Mouse (Mus musculus): ENCODE measurements around the gene N4bp2l1. TPM values are rescaled to one million over a fixed set of nuclear protein-coding genes. Genes with fewer than 3 reads are reported as not detected.
A peak's percentile ranks its signal among the peaks of the same experiment; 100 is the strongest.

N4bp2l1 gene
- polyA plus RNA-seq, 1 experiment from 2014 or later = 13.3 TPM

DNA sequence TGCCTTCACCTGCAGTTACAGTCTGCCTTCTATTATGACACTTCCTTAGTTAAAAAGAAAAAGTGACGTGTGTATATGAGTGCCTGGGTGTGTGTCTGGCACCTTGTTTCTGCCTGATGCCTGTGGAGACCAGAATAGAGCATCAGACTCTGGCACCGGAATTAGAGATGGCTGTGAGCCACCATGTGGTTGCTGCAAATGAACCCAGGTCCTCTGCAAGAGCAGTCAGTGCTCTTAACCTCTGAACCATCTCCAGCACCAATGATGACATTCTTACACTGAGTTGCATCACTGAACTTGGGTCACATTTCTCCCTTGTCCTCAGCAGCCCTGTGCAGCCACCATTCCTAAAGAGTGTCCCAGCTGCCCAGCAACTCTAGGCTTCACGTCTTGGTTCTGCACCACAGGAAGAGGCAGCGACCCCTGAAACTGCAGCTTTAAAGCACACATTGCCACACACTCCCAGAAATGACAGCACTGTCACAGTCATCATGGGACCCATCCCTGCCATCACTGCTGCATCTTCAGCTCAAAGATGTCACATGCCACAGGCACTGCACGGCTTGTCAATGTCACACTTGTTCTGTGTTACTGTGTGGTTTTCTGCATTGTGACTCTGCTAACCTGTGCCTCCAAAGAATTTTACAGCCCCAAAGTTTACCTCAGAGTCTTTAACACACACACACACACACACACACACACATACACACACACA is 13.2 kb downstream of the N4bp2l1 start:
- peaks cover 59% of the 10 kb centered on the region for H3K4me1 ChIP-seq (replicated peaks)
- WGBS (ENCODE audit: insufficient replicate concordance) = 52% methylated on average over 5 of the region's 5 CpGs
- no peak overlapping the region for H3K4me3 ChIP-seq (replicated peaks)
- H3K4me2 ChIP-seq = no peak overlapping the region
- H3K9me3 ChIP-seq (replicated peaks) = no peaks in the 10 kb centered on the region
- no peak overlapping the region for H3K9ac ChIP-seq
- no peaks in the 10 kb centered on the region for H3K27me3 ChIP-seq
- ATAC-seq (ENCODE audit: insufficient read depth) = peak; percentile 17; the same call in 1 of the 2 replicates
- H3K27ac ChIP-seq (replicated peaks) = peak overlapping the region; percentile 25; the same call in 1 of the 2 replicates
- H3K36me3 ChIP-seq (replicated peaks) = no peaks in the 10 kb centered on the region

DNA sequence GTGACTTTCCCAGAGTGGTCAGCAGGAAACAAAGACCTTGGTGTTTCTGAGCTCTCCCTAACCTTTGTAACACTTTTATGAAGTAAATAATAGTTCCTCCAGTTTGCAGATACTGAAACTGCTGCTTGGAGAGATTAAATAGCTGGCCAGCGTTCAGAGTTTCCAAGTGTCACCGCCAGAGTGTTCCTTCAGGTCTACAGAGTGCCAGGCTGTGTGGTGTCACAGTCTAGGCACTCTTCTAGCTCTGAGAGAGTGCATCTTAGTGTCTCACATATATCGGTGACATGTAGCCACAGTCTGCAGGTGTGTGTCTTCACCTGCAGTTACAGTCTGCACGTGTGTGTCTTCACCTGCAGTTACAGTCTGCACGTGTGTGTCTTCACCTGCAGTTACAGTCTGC is 13.8 kb downstream of the N4bp2l1 start:
- no peak overlapping the region for H3K27ac ChIP-seq (replicated peaks)
- no peaks in the 10 kb centered on the region for H3K27me3 ChIP-seq
- H3K9me3 ChIP-seq (replicated peaks) = no peaks in the 10 kb centered on the region
- H3K36me3 ChIP-seq (replicated peaks) = no peaks in the 10 kb centered on the region
- 71% methylated on average over 5 of the region's 5 CpGs for WGBS (ENCODE audit: insufficient replicate concordance)
- ATAC-seq (ENCODE audit: insufficient read depth) = no peak
- no peak overlapping the region for H3K4me3 ChIP-seq (replicated peaks)
- no peak overlapping the region for H3K4me2 ChIP-seq
- H3K9ac ChIP-seq = no peak overlapping the region
- H3K4me1 ChIP-seq (replicated peaks) = peaks cover 64% of the 10 kb centered on the region

DNA sequence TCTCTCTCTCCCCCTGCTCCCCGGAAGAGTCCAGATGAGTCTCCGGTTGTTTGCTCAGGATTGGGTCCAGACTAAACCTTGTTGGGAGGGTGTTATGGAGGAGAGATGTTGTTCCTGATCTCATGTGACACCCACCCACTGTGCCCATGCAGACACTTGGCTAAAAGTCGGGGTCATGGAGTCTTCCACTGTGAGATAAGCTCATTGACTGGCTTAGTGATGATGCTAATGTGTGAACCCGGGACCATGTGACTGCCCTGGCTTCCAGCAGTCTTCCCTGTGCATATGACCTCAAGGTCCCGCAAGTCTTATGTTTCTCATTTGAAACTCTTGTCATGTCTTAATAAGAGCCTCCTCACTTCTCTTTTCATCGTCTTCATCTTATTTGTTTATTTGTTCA is 15.8 kb downstream of the N4bp2l1 start:
- no peak for ATAC-seq (ENCODE audit: insufficient read depth)
- H3K4me3 ChIP-seq (replicated peaks) = no peak overlapping the region
- peaks cover 76% of the 10 kb centered on the region for H3K4me1 ChIP-seq (replicated peaks)
- H3K27me3 ChIP-seq = no peaks in the 10 kb centered on the region
- H3K27ac ChIP-seq (replicated peaks) = peak overlapping the region; percentile 10; the same call in 1 of the 2 replicates
- H3K9ac ChIP-seq = no peak overlapping the region
- H3K9me3 ChIP-seq (replicated peaks) = no peaks in the 10 kb centered on the region; the same call in 1 of the 2 replicates
- WGBS (ENCODE audit: insufficient replicate concordance) = 65% methylated on average over 6 of the region's 6 CpGs
- no peak overlapping the region for H3K4me2 ChIP-seq
- H3K36me3 ChIP-seq (replicated peaks) = no peaks in the 10 kb centered on the region; the same call in 1 of the 2 replicates

DNA sequence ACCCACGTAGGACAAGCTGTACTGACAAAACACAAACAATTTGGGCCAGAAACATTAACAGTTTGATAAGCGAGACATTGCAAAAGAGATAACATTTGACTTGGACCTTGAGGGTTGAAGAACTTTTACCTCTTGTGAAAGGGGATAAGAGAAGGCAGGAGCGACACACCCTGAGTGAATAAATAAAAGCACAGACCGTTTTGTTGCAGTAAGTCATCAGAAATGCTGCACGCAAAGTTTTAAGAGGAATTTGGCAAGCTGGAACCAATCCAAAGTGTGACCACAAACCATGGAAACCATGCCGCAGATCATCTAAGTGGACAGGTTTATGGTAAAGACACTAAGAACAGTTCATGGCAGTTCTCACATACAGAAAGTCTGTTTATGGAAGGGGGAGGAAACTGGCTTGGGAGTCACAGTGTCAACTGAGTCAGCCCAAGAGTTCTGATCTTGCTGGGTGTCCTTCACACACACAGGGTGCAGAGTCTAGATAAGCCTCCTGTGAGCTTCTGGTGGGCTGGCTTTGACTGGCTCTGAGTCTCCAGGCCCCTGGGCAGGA is 18.3 kb downstream of the N4bp2l1 start:
- no peak overlapping the region for H3K4me3 ChIP-seq (replicated peaks)

DNA sequence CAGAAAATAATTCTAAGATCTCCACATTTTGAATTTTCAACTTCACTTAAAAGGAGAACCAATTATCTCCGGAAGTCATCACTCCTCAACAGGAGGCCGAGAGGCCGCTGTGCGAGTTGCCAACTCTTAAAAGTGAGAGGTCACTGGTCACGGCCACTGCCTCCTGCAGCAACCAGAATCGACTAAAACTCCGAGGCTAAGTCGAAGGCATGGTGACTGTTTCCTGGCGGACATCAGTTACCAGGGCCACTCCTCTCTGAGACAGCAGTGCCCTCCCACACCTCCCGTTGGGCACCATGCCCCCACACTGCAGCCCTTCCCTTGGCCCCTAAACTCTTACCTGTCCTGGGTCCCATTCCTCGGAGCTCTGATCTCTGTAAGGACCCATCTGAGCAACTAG is 20.2 kb downstream of the N4bp2l1 start:
- Histone ChIP-seq H3K4me2 (no peak overlapping the region), H3K27me3 (no peaks in the 10 kb centered on the region), H3K9ac (no peak overlapping the region), H3K9me3 (replicated peaks) (no peaks in the 10 kb centered on the region; the same call in 1 of the 2 replicates), H3K36me3 (replicated peaks) (peaks cover 20% of the 10 kb centered on the region), H3K4me3 (replicated peaks) (no peak overlapping the region), H3K4me1 (replicated peaks) (peaks cover 49% of the 10 kb centered on the region), H3K27ac (replicated peaks) (peak overlapping the region; percentile 87; the same call in 1 of the 2 replicates)
- ATAC-seq (ENCODE audit: insufficient read depth) = no peak
- 81% methylated on average over 11 of the region's 11 CpGs for WGBS (ENCODE audit: insufficient replicate concordance)

More for the DNA sequence above, 18.3 kb downstream of the N4bp2l1 start:
- peak overlapping the region; percentile 36; the same call in 1 of the 2 replicates for H3K9ac ChIP-seq
- peak overlapping the region; percentile 87 for H3K27ac ChIP-seq (replicated peaks)
- WGBS (ENCODE audit: insufficient replicate concordance) = 12% methylated on average over 6 of the region's 6 CpGs
- H3K4me1 ChIP-seq (replicated peaks) = peaks cover 57% of the 10 kb centered on the region
- H3K27me3 ChIP-seq = no peaks in the 10 kb centered on the region
- peak overlapping the region; percentile 53 for H3K4me2 ChIP-seq
- no peaks in the 10 kb centered on the region; the same call in 1 of the 2 replicates for H3K9me3 ChIP-seq (replicated peaks)
- peak; percentile 94 for ATAC-seq (ENCODE audit: insufficient read depth)
- H3K36me3 ChIP-seq (replicated peaks) = peaks cover 3% of the 10 kb centered on the region; the same call in 1 of the 2 replicates

DNA sequence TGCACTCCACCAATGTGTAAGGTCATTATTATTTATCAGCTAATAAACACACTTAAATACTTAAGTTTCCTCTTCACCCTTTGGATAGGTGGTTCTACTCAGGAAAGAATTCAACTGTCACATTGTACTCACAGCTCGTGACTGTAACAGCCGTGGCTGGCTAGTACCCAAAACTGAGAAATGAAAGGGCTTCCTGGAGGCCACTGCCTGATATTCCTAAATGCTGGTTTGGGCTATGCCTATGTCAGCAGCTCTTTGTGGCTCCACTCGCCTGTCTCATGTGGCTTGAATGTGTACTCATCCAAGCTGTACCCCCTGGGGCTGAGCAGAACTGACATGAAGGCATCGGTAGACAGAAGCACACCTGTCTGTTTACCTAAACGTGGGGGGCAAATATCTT is 22.1 kb downstream of the N4bp2l1 start:
- Histone ChIP-seq H3K4me2 (no peak overlapping the region), H3K27me3 (no peaks in the 10 kb centered on the region), H3K4me3 (replicated peaks) (no peak overlapping the region), H3K27ac (replicated peaks) (no peak overlapping the region), H3K9me3 (replicated peaks) (no peaks in the 10 kb centered on the region; the same call in 1 of the 2 replicates), H3K36me3 (replicated peaks) (peaks cover 35% of the 10 kb centered on the region), H3K9ac (no peak overlapping the region), H3K4me1 (replicated peaks) (peaks cover 35% of the 10 kb centered on the region)
- WGBS (ENCODE audit: insufficient replicate concordance) = 76% methylated on average over 5 of the region's 5 CpGs
- ATAC-seq (ENCODE audit: insufficient read depth) = no peak

DNA sequence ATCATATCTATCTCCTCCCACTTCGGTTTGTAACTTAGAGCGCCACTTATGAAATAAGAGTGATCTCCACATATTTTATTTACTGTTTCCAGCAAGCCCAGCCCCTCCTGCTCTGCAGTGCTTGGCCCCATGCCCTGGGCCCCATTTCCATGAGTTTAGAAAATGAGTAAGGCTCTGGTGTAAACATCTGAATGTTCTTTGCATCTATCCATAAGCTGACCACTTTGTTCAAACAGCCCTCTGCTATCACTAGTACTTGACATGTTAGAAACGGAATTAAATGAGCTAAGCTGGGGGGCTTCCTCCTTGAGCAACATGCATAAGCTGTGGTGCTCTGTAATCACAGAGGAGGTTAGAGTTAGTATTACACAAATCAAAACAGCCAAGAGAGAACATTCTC is 22.6 kb downstream of the N4bp2l1 start:
- H3K27me3 ChIP-seq = no peaks in the 10 kb centered on the region
- H3K4me2 ChIP-seq = no peak overlapping the region
- H3K27ac ChIP-seq (replicated peaks) = no peak overlapping the region
- WGBS (ENCODE audit: insufficient replicate concordance) = 75% methylated on average over 3 of the region's 3 CpGs
- H3K4me3 ChIP-seq (replicated peaks) = no peak overlapping the region
- no peak overlapping the region for H3K9ac ChIP-seq
- H3K9me3 ChIP-seq (replicated peaks) = no peaks in the 10 kb centered on the region; the same call in 1 of the 2 replicates
- H3K36me3 ChIP-seq (replicated peaks) = peaks cover 40% of the 10 kb centered on the region
- ATAC-seq (ENCODE audit: insufficient read depth) = no peak
- peaks cover 30% of the 10 kb centered on the region for H3K4me1 ChIP-seq (replicated peaks)

DNA sequence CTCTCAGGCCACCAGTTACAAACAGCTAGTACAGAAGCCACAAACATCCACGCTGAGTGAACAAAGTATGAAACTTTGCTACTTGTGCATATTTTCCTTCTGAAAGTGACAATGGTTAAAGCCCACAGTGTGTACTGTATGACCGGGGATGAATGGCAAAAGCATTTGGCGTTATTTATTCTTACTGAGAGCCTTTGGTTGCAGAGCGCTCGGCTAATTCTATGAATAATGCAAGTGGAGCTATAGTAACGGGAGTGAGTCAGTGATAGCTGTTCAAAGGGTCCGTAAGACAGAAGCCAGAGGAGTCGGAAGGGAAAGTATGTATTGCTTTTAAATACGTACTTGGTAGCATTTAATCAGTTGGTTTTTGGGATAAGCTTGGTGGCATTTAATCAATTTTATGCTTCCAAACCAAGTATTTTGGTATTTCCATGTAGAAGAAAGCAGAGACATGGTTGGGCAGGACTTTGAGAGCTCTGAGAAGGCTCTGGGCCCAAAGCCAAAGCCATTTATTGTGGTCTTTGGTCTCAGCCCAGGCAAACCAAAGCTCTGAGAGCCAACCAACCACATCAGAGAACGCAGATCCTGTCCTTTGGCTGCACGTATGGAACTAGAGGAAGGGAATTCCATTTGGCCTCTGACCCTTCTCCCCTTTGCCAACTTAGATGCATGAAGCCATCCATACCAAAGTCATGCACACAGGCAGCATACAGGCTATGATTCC is 26.3 kb downstream of the N4bp2l1 start:
- Histone ChIP-seq H3K9ac (no peak overlapping the region), H3K4me3 (replicated peaks) (no peak overlapping the region), H3K27ac (replicated peaks) (no peak overlapping the region), H3K27me3 (no peaks in the 10 kb centered on the region), H3K4me2 (no peak overlapping the region), H3K4me1 (replicated peaks) (no peaks in the 10 kb centered on the region), H3K36me3 (replicated peaks) (peaks cover 75% of the 10 kb centered on the region), H3K9me3 (replicated peaks) (no peaks in the 10 kb centered on the region)
- ATAC-seq (ENCODE audit: insufficient read depth) = no peak
- 87% methylated on average over 11 of the region's 11 CpGs for WGBS (ENCODE audit: insufficient replicate concordance)

DNA sequence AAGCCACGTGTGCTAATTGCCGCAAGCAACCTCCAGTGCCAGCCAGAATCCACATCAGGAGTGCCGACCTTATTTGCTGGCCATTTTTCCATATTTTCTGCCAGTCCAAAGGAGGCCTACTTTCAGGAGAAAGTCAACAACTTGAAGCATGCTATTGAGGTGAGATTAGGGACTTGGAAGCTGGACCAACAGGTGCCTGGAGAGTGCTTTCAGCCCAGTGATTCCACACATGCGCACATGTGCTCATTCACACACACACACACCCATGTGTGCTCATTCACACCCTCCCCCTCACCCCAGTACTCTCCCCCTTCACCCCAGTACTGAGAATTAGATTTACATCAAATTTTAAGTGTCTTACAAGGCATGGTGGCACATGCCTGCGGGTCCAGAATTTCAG is 30.0 kb downstream of the N4bp2l1 start:
- Histone ChIP-seq H3K27me3 (no peaks in the 10 kb centered on the region), H3K27ac (replicated peaks) (no peak overlapping the region), H3K9ac (no peak overlapping the region), H3K36me3 (replicated peaks) (peaks cover 87% of the 10 kb centered on the region), H3K4me3 (replicated peaks) (no peak overlapping the region), H3K9me3 (replicated peaks) (no peaks in the 10 kb centered on the region), H3K4me2 (no peak overlapping the region), H3K4me1 (replicated peaks) (no peaks in the 10 kb centered on the region)
- 84% methylated on average over 5 of the region's 5 CpGs for WGBS (ENCODE audit: insufficient replicate concordance)
- no peak for ATAC-seq (ENCODE audit: insufficient read depth)

DNA sequence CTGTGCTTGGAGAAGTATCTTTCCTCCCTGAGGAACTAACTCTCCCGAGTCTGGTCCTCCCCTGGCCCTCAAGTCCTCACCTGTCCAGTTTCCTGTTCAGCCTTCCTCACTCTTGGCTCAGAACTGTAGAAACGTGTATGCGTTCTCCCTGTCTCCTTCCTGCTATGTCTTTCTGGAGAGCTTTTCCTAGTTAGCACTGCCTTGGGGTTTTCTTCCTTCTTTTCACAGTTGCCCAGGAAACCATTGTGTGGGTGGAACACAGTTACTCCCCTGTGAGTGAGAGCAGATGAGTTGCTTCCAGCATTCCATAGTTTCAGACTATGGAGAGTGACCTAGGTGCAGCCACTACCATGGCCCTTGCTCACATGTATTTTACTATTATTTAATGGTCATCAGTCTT is 30.8 kb downstream of the N4bp2l1 start:
- peaks cover 91% of the 10 kb centered on the region for H3K36me3 ChIP-seq (replicated peaks)
- no peak overlapping the region for H3K27ac ChIP-seq (replicated peaks)
- H3K9ac ChIP-seq = no peak overlapping the region
- no peaks in the 10 kb centered on the region for H3K9me3 ChIP-seq (replicated peaks)
- no peak overlapping the region for H3K4me2 ChIP-seq
- H3K4me3 ChIP-seq (replicated peaks) = no peak overlapping the region
- 58% methylated on average over 3 of the region's 3 CpGs for WGBS (ENCODE audit: insufficient replicate concordance)
- H3K4me1 ChIP-seq (replicated peaks) = no peaks in the 10 kb centered on the region
- H3K27me3 ChIP-seq = no peaks in the 10 kb centered on the region
- no peak for ATAC-seq (ENCODE audit: insufficient read depth)

DNA sequence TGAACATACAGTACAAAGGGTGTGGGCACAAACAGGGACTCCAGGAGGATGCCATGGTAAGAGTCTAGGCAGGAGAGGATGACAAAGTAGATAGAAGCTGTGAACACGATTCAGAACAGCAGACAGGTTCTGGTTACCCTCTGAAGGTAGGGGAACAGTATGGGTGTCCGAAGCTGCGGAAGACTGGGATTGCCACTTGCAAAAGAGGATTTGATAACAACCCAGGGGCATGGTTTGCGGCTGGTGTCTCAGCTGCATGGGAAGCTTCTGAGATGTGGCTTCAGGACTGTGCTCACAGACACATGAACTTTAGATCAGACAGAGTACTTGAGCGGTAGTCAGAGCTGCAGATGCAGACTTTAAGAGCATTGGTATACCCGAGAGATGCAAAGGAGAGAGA is 32.6 kb downstream of the N4bp2l1 start:
- no peak overlapping the region for H3K4me3 ChIP-seq (replicated peaks)
- WGBS (ENCODE audit: insufficient replicate concordance) = 80% methylated on average over 6 of the region's 6 CpGs
- no peaks in the 10 kb centered on the region for H3K27me3 ChIP-seq
- H3K27ac ChIP-seq (replicated peaks) = no peak overlapping the region
- peaks cover 91% of the 10 kb centered on the region for H3K36me3 ChIP-seq (replicated peaks)
- ATAC-seq (ENCODE audit: insufficient read depth) = no peak
- no peak overlapping the region for H3K4me2 ChIP-seq
- H3K9me3 ChIP-seq (replicated peaks) = no peaks in the 10 kb centered on the region
- no peak overlapping the region for H3K9ac ChIP-seq
- H3K4me1 ChIP-seq (replicated peaks) = no peaks in the 10 kb centered on the region
